Mouse (Mus musculus): ENCODE measurements at regions not wholly inside any gene's neighbourhood (a gene's known extent, or its start where the extent isn't known, plus 50 kb on each side); places are given as distances from the start of the nearest gene placed in this dataset.
"Not testable (repeated sequence)": the region's sequence is repeated elsewhere in the genome, so short reads cannot be mapped to it uniquely, and the experiment has no call there.

- no peak for ATAC-seq (replicated peaks; ENCODE audit: low read depth, poor library complexity, severe bottlenecking)
Measured at GRCm38 (mm10) chr11:22420003-22420723, 78.1 kb upstream of the Ehbp1 start.

- no peak for ATAC-seq (replicated peaks; ENCODE audit: low read depth, poor library complexity, severe bottlenecking)
Measured at GRCm38 (mm10) chr11:22421762-22422161, 79.7 kb upstream of the Ehbp1 start.

- peak; percentile 77 for ATAC-seq (replicated peaks; ENCODE audit: low read depth, poor library complexity, severe bottlenecking)
Measured at GRCm38 (mm10) chr11:22437140-22437850, 74.6 kb upstream of the Tmem17 start.

GRCm38 (mm10) chr11:22437851-22438215, 74.1 kb upstream of the Tmem17 start:
- ATAC-seq (replicated peaks; ENCODE audit: low read depth, poor library complexity, severe bottlenecking) = no peak

- ATAC-seq (replicated peaks; ENCODE audit: low read depth, poor library complexity, severe bottlenecking) = no peak
Measured at GRCm38 (mm10) chr11:22438441-22439066, 73.3 kb upstream of the Tmem17 start.

- ATAC-seq (replicated peaks; ENCODE audit: low read depth, poor library complexity, severe bottlenecking) = no peak
Measured at GRCm38 (mm10) chr11:22440521-22440920, 71.4 kb upstream of the Tmem17 start.

GRCm38 (mm10) chr11:22453161-22453560, 58.7 kb upstream of the Tmem17 start:
- no peak for ATAC-seq (replicated peaks; ENCODE audit: low read depth, poor library complexity, severe bottlenecking)

GRCm38 (mm10) chr11:22456286-22456685, 55.6 kb upstream of the Tmem17 start:
- no peak for ATAC-seq (replicated peaks; ENCODE audit: low read depth, poor library complexity, severe bottlenecking)

GRCm38 (mm10) chr11:22457220-22457619, 54.7 kb upstream of the Tmem17 start:
- ATAC-seq (replicated peaks; ENCODE audit: low read depth, poor library complexity, severe bottlenecking) = no peak

GRCm38 (mm10) chr11:22458951-22459703, 52.8 kb upstream of the Tmem17 start:
- ATAC-seq (replicated peaks; ENCODE audit: low read depth, poor library complexity, severe bottlenecking) = no peak

GRCm38 (mm10) chr11:22461019-22461735, 50.7 kb upstream of the Tmem17 start:
- not testable (repeated sequence) for ATAC-seq (replicated peaks; ENCODE audit: low read depth, poor library complexity, severe bottlenecking)
